14 mouse cellular contexts compared by ENCODE assay signal in the genomic region with DNA sequence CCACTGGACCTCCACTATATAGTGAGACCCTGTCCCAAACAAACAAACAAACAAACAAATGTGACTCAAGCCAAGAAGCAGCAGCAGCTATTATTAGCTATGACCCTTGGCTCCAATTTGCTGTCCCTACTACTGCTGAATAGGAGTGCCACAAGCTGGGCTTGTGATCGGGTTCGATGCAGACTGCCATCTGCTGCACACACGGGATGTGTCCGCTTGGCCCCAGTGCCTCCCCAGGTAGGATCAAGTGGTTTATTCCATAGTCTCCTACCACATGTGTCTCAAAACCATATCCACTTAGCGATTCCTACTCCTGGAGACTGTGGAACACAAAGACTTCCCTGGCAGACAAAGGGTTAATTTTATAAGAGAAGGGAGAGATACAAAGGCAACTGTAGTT. TPM values are rescaled to one million over a fixed set of nuclear protein-coding genes. Genes with fewer than 3 reads are reported as not detected.
DNase-seq lines count a peak whose midpoint lies in the region; ATAC-seq lines count a peak whose summit lies in the region.
"Had no signal": no experiment of that assay in that cellular context is flagged by ENCODE, and none has a peak within 500 bp of the region (broad histone marks: within the 10 kb centered on the region; RNA-seq: fewer than 3 reads in every experiment).

No protein-coding gene starts in this region.

- intact Hi-C loops in heart, postnatal 10 days (cut with DNase I) = no loop called here

- H3K4me1 ChIP-seq in heart, embryonic 13.5 days = peaks cover 33% of the 10 kb centered on the region
- H3K4me1 ChIP-seq in megakaryocyte, embryonic 14.5 days = peaks cover 67% of the 10 kb centered on the region
- peaks cover 22% of the 10 kb centered on the region for H3K4me1 ChIP-seq in stomach, embryonic 16.5 days (ENCODE audit: control insufficient read depth, insufficient read depth, low read length)

- ATAC-seq in heart, embryonic 13.5 days (ENCODE audit: extremely low read depth, insufficient number of reproducible peaks, low FRiP score, low TSS enrichment) = no peak
- no peak for ATAC-seq in megakaryocyte, adult 5-6 weeks (ENCODE audit: poor library complexity, severe bottlenecking)
- no peak for ATAC-seq in stomach, embryonic 16.5 days (ENCODE audit: insufficient read depth, low FRiP score)
- ATAC-seq: CD4-positive, CD25-positive, alpha-beta regulatory T cell, adult 4 months had no signal

- H3K27ac ChIP-seq in heart, embryonic 13.5 days (replicated peaks) = no peak overlapping the region
- H3K27ac ChIP-seq in stomach, embryonic 16.5 days (ENCODE audit: low read length) = no peak overlapping the region
- H3K27ac ChIP-seq: heart, embryonic 10.5 days; neural tube, embryonic 12.5 days had no signal

- H3K9me3 ChIP-seq in heart, embryonic 13.5 days = no peaks in the 10 kb centered on the region
- H3K9me3 ChIP-seq in megakaryocyte, embryonic 14.5 days = no peaks in the 10 kb centered on the region
- H3K9me3 ChIP-seq in stomach, embryonic 16.5 days (replicated peaks; ENCODE audit: control insufficient read depth, low read length) = no peaks in the 10 kb centered on the region
- H3K9me3 ChIP-seq: heart, embryonic 10.5 days; neural tube, embryonic 12.5 days had no signal

- no peak for DNase-seq in heart, postnatal 10 days
- DNase-seq in cerebellum, postnatal 10 days = peak; percentile 46 to 61
- no peak for DNase-seq in kidney, postnatal 10 days
- DNase-seq: lung, embryonic 14.5 days had no signal

- peak overlapping the region; percentile 88; the same call in 1 of the 2 replicates for H3K4me2 ChIP-seq in heart, embryonic 13.5 days
- 0 out of 2 replicates have a peak overlapping the region, but pooled peaks have one; percentile 0 for H3K4me2 ChIP-seq in stomach, embryonic 16.5 days (ENCODE audit: low read depth, low read length)

- no peaks in the 10 kb centered on the region for H3K27me3 ChIP-seq in heart, embryonic 13.5 days (replicated peaks)
- H3K27me3 ChIP-seq in megakaryocyte, embryonic 14.5 days (replicated peaks) = no peaks in the 10 kb centered on the region
- no peaks in the 10 kb centered on the region for H3K27me3 ChIP-seq in stomach, embryonic 16.5 days (ENCODE audit: control insufficient read depth, insufficient read depth, low read length)
- H3K27me3 ChIP-seq: neural tube, embryonic 12.5 days had no signal

- H3K4me3 ChIP-seq in heart, embryonic 13.5 days = no peak overlapping the region
- peak overlapping the region; percentile 94 for H3K4me3 ChIP-seq in megakaryocyte, embryonic 14.5 days (replicated peaks)
- no peak overlapping the region for H3K4me3 ChIP-seq in stomach, embryonic 16.5 days (replicated peaks; ENCODE audit: low read length)
- H3K4me3 ChIP-seq: heart, embryonic 10.5 days; neural tube, embryonic 12.5 days had no signal

- H3K36me3 ChIP-seq in heart, embryonic 13.5 days = no peaks in the 10 kb centered on the region
- peaks cover 31% of the 10 kb centered on the region for H3K36me3 ChIP-seq in megakaryocyte, embryonic 14.5 days (replicated peaks; ENCODE audit: low read length)
- H3K36me3 ChIP-seq in stomach, embryonic 16.5 days (ENCODE audit: control insufficient read depth, insufficient read depth, low read length) = no peaks in the 10 kb centered on the region
- H3K36me3 ChIP-seq: heart, embryonic 10.5 days; neural tube, embryonic 12.5 days had no signal

- H3K9ac ChIP-seq in heart, embryonic 13.5 days = no peak overlapping the region
- no peak overlapping the region for H3K9ac ChIP-seq in stomach, embryonic 16.5 days (ENCODE audit: low read length)
- H3K9ac ChIP-seq: lung, embryonic 14.5 days; neural tube, embryonic 12.5 days had no signal

- WGBS in heart, embryonic 13.5 days = 81% methylated on average over 5 of the region's 5 CpGs
- WGBS in stomach, embryonic 16.5 days = 89% methylated on average over 5 of the region's 5 CpGs

RNA-seq across cellular contexts. Expression of gene Gm10322, which starts 1.7 kb away (rescaled TPM):
- polyA plus RNA-seq in heart, embryonic 13.5 days (2015; fragmentation: Nextera tagmentation; extraction: Ambion mirVana) = not detected in 2 replicates
- not detected for total RNA-seq in heart, postnatal 10 days (2021)
- polyA plus RNA-seq in megakaryocyte, embryonic 14.5 days (2012; ENCODE audit: insufficient read depth, low replicate concordance) = not detected in 2 replicates
- not detected in 2 replicates for total RNA-seq in megakaryocyte, adult 5-6 weeks (2015)
- not detected in 2 replicates for total RNA-seq in megakaryocyte, adult 5-6 weeks (2017)
- not detected in 2 replicates for polyA plus RNA-seq in stomach, embryonic 16.5 days (2015; fragmentation: Nextera tagmentation; extraction: Ambion mirVana)
- total RNA-seq: left cerebral cortex, postnatal 14 days had no signal
- polyA plus RNA-seq: CD4-positive, CD25-positive, alpha-beta regulatory T cell, adult 4 months; embryonic facial prominence, embryonic 14.5 days; heart, embryonic 10.5 days; large intestine, adult 2 months; lung, embryonic 14.5 days; neural tube, embryonic 12.5 days had no signal

RNA-seq across cellular contexts. Expression of gene Mcu, which starts 2.4 kb away (rescaled TPM):
- polyA plus RNA-seq in heart, embryonic 13.5 days (2015; fragmentation: Nextera tagmentation; extraction: Ambion mirVana) = 24.9 and 25.6 TPM in 2 replicates
- total RNA-seq in heart, postnatal 10 days (2021) = 10 to 100 TPM; 23.9 to 24.3 TPM
- polyA plus RNA-seq in megakaryocyte, embryonic 14.5 days (2012; ENCODE audit: insufficient read depth, low replicate concordance) = 36.5 and 38.7 TPM in 2 replicates
- 16.7 and 17.0 TPM in 2 replicates for total RNA-seq in megakaryocyte, adult 5-6 weeks (2015)
- total RNA-seq in megakaryocyte, adult 5-6 weeks (2017) = 26.3 and 28.6 TPM in 2 replicates
- polyA plus RNA-seq in stomach, embryonic 16.5 days (2015; fragmentation: Nextera tagmentation; extraction: Ambion mirVana) = 60.0 and 64.9 TPM in 2 replicates

Comparison
In these comparisons a context has a peak if more than half of its experiments do, and no peak if none do; other contexts are left out.
1. DNase-seq: peak in cerebellum, postnatal 10 days (2 of 2); none in heart, postnatal 10 days (0 of 2) and kidney, postnatal 10 days (single experiment).